Mouse (Mus musculus) liver, embryonic 12.5 days (tissue): ENCODE results near the gene Med18. TPM values are rescaled to one million over a fixed set of nuclear protein-coding genes. Genes with fewer than 3 reads are reported as not detected.
"Not testable (repeated sequence)": the region's sequence is repeated elsewhere in the genome, so short reads cannot be mapped to it uniquely, and the experiment has no call there.

Experiments used
- ATAC-seq: fragments of 200-750 bp; cut with Nextera tagmentation; 2 replicates; pipeline ENCODE4 v1.8.0; 2017; ENCODE audit warnings: moderate number of reproducible peaks, mild to moderate bottlenecking, moderate library complexity
- H3K27ac ChIP-seq: fragments of 300-500 bp; sonication (generic); 2 replicates; pipeline ENCODE4 v1.5.1; 2016; ENCODE audit warnings: mild to moderate bottlenecking
- H3K27me3 ChIP-seq: fragments of 300-500 bp; sonication (generic); replicated peaks from 2 replicates; pipeline ENCODE4 v1.6.1; 2016; ENCODE audit warnings: mild to moderate bottlenecking, moderate library complexity
- H3K36me3 ChIP-seq: fragments of 300-500 bp; sonication (generic); 2 replicates; pipeline ENCODE4 v1.6.1; 2016; ENCODE audit warnings: mild to moderate bottlenecking, moderate library complexity
- H3K4me1 ChIP-seq: fragments of 300-500 bp; sonication (generic); 2 replicates; pipeline ENCODE4 v1.6.1; 2016
- H3K4me2 ChIP-seq: fragments of 300-500 bp; sonication (generic); 2 replicates; pipeline ENCODE4 v1.6.1; 2016; ENCODE audit warnings: mild to moderate bottlenecking, moderate library complexity
- H3K4me3 ChIP-seq: fragments of 300-500 bp; sonication (generic); 2 replicates; pipeline ENCODE4 v1.5.1; 2016; ENCODE audit warnings: mild to moderate bottlenecking, moderate library complexity
- H3K9ac ChIP-seq: fragments of 300-500 bp; sonication (generic); 2 replicates; pipeline ENCODE4 v1.6.1; 2016; ENCODE audit warnings: mild to moderate bottlenecking, moderate library complexity
- H3K9me3 ChIP-seq: fragments of 300-500 bp; sonication (generic); replicated peaks from 2 replicates; pipeline ENCODE4 v1.6.1; 2016; ENCODE audit warnings: mild to moderate bottlenecking, moderate library complexity
- WGBS: fragments of 180-500 bp; shearing (Covaris S2); methylation state at CpG from one replicate; pipeline ENCODE4 v1.1.7; 2016; ENCODE audit not compliant: insufficient replicate concordance; 5-methylcytosine and 5-hydroxymethylcytosine counted together
- polyA plus RNA-seq: library from polyadenylated mRNA; unstranded; fragments of >200 nt; fragmentation: Nextera tagmentation; extraction: Ambion mirVana; gene quantifications from 2 replicates; pipeline ENCODE4 v1.2.1, GENCODE M21; 2016

Med18 gene
- polyA plus RNA-seq, 1 experiment from 2014 or later: 19.4 TPM

- not testable (repeated sequence) for H3K4me2 ChIP-seq
These were observed 50.5 kb downstream of the Med18 start for GRCm38 (mm10) chr4:132413257-132413656.

GRCm38 (mm10) chr4:132411322-132412094 is 52.2 kb downstream of the Med18 start:
- 31% methylated on average over 8 of the region's 8 CpGs for WGBS
- peak overlapping the region; percentile 57 for H3K27ac ChIP-seq
- peaks cover 20% of the 10 kb centered on the region for H3K36me3 ChIP-seq
- H3K4me1 ChIP-seq: peaks cover 43% of the 10 kb centered on the region
- H3K9ac ChIP-seq: no peak overlapping the region
- H3K9me3 ChIP-seq: no peaks in the 10 kb centered on the region
- H3K4me3 ChIP-seq: no peak overlapping the region
- ATAC-seq: peak; percentile 72
- no peaks in the 10 kb centered on the region for H3K27me3 ChIP-seq
- H3K4me2 ChIP-seq: no peak overlapping the region

More at GRCm38 (mm10) chr4:132413257-132413656, 50.5 kb downstream of the Med18 start:
- Histone ChIP-seq H3K36me3 (peaks cover 13% of the 10 kb centered on the region), H3K4me1 (peaks cover 50% of the 10 kb centered on the region)
- not testable (repeated sequence) for H3K4me3 ChIP-seq, ATAC-seq, H3K9me3 ChIP-seq, H3K27me3 ChIP-seq, H3K27ac ChIP-seq, H3K9ac ChIP-seq
- WGBS: 91% methylated on average over 4 of the region's 4 CpGs

GRCm38 (mm10) chr4:132409587-132410229 is 54.0 kb downstream of the Med18 start:
- no peak for ATAC-seq
- H3K27me3 ChIP-seq: no peaks in the 10 kb centered on the region
- no peaks in the 10 kb centered on the region for H3K9me3 ChIP-seq
- H3K27ac ChIP-seq: 0 out of 2 replicates have a peak overlapping the region, but pooled peaks have one; percentile 10
- 80% methylated on average over 4 of the region's 4 CpGs for WGBS
- no peak overlapping the region for H3K9ac ChIP-seq
- H3K36me3 ChIP-seq: peaks cover 24% of the 10 kb centered on the region
- H3K4me1 ChIP-seq: peaks cover 42% of the 10 kb centered on the region
- no peak overlapping the region for H3K4me2 ChIP-seq
- H3K4me3 ChIP-seq: no peak overlapping the region

Other genes starting within 250 kb of the Med18 start
- gene Gmeb1, start 202.3 kb downstream of the Med18 start, polyA plus RNA-seq: 19.1 and 19.5 TPM in 2 replicates
- gene Taf12, start 189.5 kb downstream of the Med18 start, polyA plus RNA-seq: 61.7 and 61.8 TPM in 2 replicates
- gene Rab42, start 160.5 kb downstream of the Med18 start, polyA plus RNA-seq: 0.61 and 1.0 TPM in 2 replicates
- gene Trnau1ap, start 134.4 kb downstream of the Med18 start, polyA plus RNA-seq: 48.2 and 50.8 TPM in 2 replicates
- gene Rcc1, start 110.3 kb downstream of the Med18 start, polyA plus RNA-seq: 91.9 and 102 TPM in 2 replicates
- gene Phactr4, start 41.4 kb downstream of the Med18 start, polyA plus RNA-seq: 14.4 and 14.5 TPM in 2 replicates
- gene Sesn2, start 46.6 kb upstream of the Med18 start, polyA plus RNA-seq: 9.3 and 10.6 TPM in 2 replicates
- gene Atpif1, start 69.7 kb upstream of the Med18 start, polyA plus RNA-seq: 2,000 and 2,061 TPM in 2 replicates
- 143 and 148 TPM in 2 replicates for gene Dnajc8, start 71.6 kb upstream of the Med18 start, polyA plus RNA-seq
- 0.77 and 0.94 TPM in 2 replicates for gene Ptafr, start 100.1 kb upstream of the Med18 start, polyA plus RNA-seq
- gene Eya3, start 175.1 kb upstream of the Med18 start, polyA plus RNA-seq: 21.1 and 25.6 TPM in 2 replicates